Mouse (Mus musculus): ENCODE measurements at regions not wholly inside any gene's neighbourhood (a gene's known extent, or its start where the extent isn't known, plus 50 kb on each side); places are given as distances from the start of the nearest gene placed in this dataset.

DNA sequence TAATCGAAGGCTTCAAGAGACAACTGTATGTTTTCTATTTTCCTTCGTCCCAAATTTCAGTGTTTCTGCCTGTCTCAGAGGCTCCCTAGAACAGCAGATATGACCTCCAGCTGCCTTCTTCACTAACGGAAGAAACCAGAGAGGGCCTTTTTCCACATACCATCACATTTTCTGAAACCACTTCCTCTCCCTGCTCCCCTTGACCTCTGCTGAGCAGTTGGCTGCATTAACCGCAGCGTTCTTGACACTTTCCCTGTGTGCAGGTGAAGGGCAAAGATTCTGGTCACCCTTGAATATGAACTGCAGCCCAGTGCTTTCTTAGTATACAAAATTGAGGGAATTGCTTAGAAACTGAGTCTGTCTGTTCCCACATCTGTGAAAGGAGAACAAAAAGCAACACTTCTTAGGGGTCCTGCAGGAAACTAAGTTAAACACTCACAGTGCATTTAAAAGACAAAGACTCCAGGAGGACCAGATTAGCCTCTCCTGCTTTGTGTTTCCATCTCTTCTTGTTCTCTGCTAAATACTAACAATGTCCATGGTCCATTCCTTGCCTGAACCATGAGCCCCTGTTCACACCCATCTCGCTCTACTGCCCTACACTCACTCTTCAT is 98.4 kb downstream of the Akap11 start:
- no peak overlapping the region for H3K4me3 ChIP-seq (replicated peaks; ENCODE audit: extremely low read depth, low read depth, low read length)
- no peak for DNase-seq
- H3K4me1 ChIP-seq (ENCODE audit: control insufficient read depth, insufficient read depth, low read length): no peaks in the 10 kb centered on the region
- TF ChIP-seq CTCF (IDR thresholded peaks at IDR 0.05; ENCODE audit: insufficient read depth, low read length): no peak
- no peak for TF ChIP-seq POLR2A (IDR thresholded peaks at IDR 0.05; ENCODE audit: borderline replicate concordance, extremely low read depth, low read depth, low read length)
- 51% methylated on average over 6 of the region's 6 CpGs for WGBS

DNA sequence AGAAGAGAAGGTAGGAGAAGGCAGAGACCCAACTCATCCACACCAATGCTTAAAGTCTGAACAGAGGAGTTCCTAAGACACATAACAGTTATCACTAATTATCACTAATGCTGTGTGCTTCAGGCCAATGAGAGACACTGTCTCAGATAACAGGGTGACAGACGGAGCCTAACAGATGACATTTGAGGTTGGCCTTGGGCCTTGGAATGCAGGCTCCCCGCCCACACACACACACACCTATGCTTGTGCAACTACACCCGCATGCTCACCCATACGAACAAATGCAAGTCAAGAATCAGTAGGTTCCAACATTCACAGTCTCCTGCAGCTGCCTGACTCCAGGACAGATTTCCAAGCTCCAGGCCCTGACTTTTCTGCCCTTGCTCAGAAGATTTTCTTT is 100.0 kb downstream of the Akap11 start:
- no peak overlapping the region for H3K4me3 ChIP-seq (replicated peaks; ENCODE audit: extremely low read depth, low read depth, low read length)
- H3K4me1 ChIP-seq (ENCODE audit: control insufficient read depth, insufficient read depth, low read length): no peaks in the 10 kb centered on the region
- WGBS: 68% methylated on average over 4 of the region's 4 CpGs
- TF ChIP-seq CTCF (IDR thresholded peaks at IDR 0.05; ENCODE audit: insufficient read depth, low read length) (no peak), POLR2A (IDR thresholded peaks at IDR 0.05; ENCODE audit: borderline replicate concordance, extremely low read depth, low read depth, low read length) (no peak)
- no peak for DNase-seq

DNA sequence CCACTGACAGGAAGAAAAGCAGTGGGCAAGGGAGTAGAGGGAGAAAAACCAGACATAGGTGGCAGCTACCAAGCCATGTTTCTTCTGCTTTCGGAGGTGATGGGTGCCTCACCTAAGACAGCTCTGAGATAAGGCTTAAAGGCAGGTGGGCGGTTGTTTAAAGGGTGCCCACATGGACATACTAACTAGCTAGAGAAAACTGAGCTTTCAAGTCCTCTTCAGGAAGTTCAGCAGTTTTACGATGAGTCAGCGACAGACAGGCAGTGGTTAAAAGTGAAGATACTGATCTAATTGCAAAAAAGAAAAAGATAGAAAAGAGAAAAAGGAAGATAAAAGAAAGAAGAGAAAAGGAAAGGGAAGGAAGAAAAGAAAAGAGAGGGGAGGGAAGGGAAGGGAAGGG is 100.6 kb downstream of the Akap11 start:
- Histone ChIP-seq H3K4me3 (replicated peaks; ENCODE audit: extremely low read depth, low read depth, low read length) (no peak overlapping the region), H3K4me1 (ENCODE audit: control insufficient read depth, insufficient read depth, low read length) (no peaks in the 10 kb centered on the region)
- WGBS: 82% methylated on average over 4 of the region's 4 CpGs
- no peak for DNase-seq
- TF ChIP-seq CTCF (IDR thresholded peaks at IDR 0.05; ENCODE audit: insufficient read depth, low read length): no peak

DNA sequence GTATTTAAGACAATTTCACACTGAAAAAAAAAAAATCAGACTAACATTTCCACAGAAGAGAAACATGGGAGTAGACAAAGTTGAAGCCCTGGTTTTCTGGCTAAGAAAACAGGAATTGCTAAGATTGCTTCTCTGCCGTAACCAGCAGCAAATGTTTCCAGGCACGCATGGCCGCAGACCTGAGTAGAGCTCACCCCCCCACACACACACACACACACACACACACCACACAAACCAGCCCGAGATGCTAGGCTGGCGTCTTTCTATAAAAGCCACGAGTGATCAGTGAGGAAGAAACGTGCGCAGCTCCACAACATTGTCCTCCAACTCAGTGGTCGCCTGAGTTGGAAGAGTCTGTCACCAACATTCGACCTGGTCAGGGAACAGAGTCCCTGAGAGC is 101.0 kb downstream of the Akap11 start:
- H3K4me1 ChIP-seq (ENCODE audit: control insufficient read depth, insufficient read depth, low read length): no peaks in the 10 kb centered on the region
- H3K4me3 ChIP-seq (replicated peaks; ENCODE audit: extremely low read depth, low read depth, low read length): no peak overlapping the region
- no peak for DNase-seq
- 77% methylated on average over 10 of the region's 10 CpGs for whole genome bisulfite sequencing
- TF ChIP-seq POLR2A (IDR thresholded peaks at IDR 0.05; ENCODE audit: borderline replicate concordance, extremely low read depth, low read depth, low read length): no peak

DNA sequence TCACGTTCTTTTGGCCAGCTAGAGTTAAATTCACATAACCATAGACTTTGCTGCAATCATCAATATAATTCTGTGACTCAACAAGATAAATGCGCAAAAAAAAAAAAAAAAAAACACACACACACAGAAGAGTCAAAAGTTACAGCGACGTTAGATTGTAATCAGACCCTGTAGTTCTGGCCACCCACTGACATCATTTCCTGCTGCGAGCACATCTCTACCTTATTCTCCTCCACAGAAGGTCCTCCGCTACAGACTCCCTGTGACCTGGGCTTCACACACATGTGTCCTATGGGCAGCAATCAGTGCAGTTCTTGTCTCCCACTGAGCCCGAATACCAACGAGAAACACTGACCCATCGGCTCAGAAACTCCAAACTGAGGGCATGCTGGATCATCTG is 101.9 kb downstream of the Akap11 start:
- H3K4me1 ChIP-seq (ENCODE audit: control insufficient read depth, insufficient read depth, low read length): no peaks in the 10 kb centered on the region
- no peak for TF ChIP-seq CTCF (IDR thresholded peaks at IDR 0.05; ENCODE audit: insufficient read depth, low read length)
- TF ChIP-seq POLR2A (IDR thresholded peaks at IDR 0.05; ENCODE audit: borderline replicate concordance, extremely low read depth, low read depth, low read length): no peak
- WGBS: 83% methylated on average over 9 of the region's 9 CpGs
- H3K4me3 ChIP-seq (replicated peaks; ENCODE audit: extremely low read depth, low read depth, low read length): no peak overlapping the region
- no peak for DNase-seq

DNA sequence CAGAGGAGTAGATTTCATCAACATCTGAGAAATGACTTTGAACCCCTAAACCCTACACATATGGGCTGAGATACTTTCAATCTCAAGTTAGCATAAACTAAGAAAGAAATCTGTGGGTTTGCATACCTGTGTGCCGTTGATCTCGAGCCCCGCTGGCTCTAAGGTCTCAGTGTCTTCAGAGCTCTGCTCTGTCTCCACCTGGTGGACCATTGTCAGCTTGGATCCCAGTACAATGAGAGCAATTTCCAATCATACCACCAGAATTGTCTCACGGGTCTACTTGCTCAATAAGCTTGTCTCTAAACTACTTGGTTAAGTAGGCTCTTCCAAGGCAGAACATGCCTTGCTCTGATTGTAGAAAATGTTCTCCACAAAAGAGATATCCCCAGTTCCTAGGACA is 102.5 kb downstream of the Akap11 start:
- TF ChIP-seq CTCF (IDR thresholded peaks at IDR 0.05; ENCODE audit: insufficient read depth, low read length): no peak
- no peak for TF ChIP-seq POLR2A (IDR thresholded peaks at IDR 0.05; ENCODE audit: borderline replicate concordance, extremely low read depth, low read depth, low read length)
- no peak for DNase-seq
- Histone ChIP-seq H3K4me1 (ENCODE audit: control insufficient read depth, insufficient read depth, low read length) (no peaks in the 10 kb centered on the region), H3K4me3 (replicated peaks; ENCODE audit: extremely low read depth, low read depth, low read length) (no peak overlapping the region)
- 89% methylated on average over 4 of the region's 4 CpGs for WGBS

DNA sequence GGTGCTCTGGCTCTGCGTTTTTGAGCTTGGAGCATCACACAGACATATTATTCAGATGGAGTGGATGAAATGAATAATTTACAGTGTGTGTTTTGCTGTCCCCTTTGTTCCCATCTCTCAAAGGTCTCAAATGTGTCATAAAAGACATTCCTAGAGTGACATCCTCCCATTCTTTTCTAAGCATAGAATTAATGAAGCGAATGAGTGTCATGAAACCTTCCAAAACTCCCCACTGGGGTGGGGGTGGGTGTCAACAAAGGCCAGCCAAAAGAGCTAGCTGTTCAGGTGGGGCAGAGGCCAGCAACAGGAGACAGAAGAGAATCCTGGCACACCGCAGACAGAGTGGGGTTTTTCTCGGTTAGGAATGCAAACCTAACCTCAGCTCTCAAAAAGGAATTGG is 104.1 kb downstream of the Akap11 start:
- no peak for DNase-seq
- TF ChIP-seq POLR2A (IDR thresholded peaks at IDR 0.05; ENCODE audit: borderline replicate concordance, extremely low read depth, low read depth, low read length): no peak
- TF ChIP-seq CTCF (IDR thresholded peaks at IDR 0.05; ENCODE audit: insufficient read depth, low read length): no peak
- 57% methylated on average over 4 of the region's 4 CpGs for WGBS
- no peaks in the 10 kb centered on the region for H3K4me1 ChIP-seq (ENCODE audit: control insufficient read depth, insufficient read depth, low read length)
- H3K4me3 ChIP-seq (replicated peaks; ENCODE audit: extremely low read depth, low read depth, low read length): no peak overlapping the region

DNA sequence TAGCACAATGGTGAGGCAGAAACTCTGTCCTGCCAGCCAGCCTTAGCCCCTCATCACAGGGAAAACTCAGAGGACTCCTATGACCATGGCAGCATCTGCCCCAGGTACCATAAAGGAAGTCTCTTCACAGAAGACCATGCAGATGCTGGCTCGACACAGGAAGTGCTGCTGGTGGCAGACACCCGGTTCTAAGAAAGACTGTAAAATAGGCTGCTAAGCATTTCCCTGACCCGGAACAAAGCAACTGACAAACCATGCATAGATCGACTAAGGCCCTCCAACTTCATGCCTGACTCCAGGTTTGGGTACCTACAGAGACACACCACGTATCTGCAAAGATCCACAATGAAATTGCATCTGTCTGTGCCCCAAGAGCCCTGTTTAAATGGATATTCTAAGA is 104.7 kb downstream of the Akap11 start:
- no peaks in the 10 kb centered on the region for H3K4me1 ChIP-seq (ENCODE audit: control insufficient read depth, insufficient read depth, low read length)
- H3K4me3 ChIP-seq (replicated peaks; ENCODE audit: extremely low read depth, low read depth, low read length): no peak overlapping the region
- TF ChIP-seq POLR2A (IDR thresholded peaks at IDR 0.05; ENCODE audit: borderline replicate concordance, extremely low read depth, low read depth, low read length): no peak
- no peak for TF ChIP-seq CTCF (IDR thresholded peaks at IDR 0.05; ENCODE audit: insufficient read depth, low read length)
- DNase-seq: no peak
- WGBS: 55% methylated on average over 5 of the region's 5 CpGs

DNA sequence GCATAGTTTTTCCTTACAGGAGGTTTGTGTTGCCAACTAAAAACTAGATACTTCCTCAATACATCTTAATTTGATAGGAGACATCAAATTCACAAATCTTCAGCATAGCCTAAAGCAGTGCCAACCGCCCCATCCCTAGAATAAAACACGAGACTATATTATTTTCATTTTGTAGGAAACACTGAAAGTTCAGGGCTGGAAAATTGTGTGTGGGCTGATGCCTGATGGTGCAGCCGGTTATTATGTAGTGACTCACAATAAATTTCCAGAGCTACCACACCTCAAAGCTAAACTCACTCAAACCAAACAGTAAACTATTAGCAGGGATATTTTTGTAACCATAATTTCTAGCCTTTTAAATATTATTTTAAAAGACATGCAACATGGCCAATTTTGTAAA is 105.2 kb downstream of the Akap11 start:
- DNase-seq: no peak
- WGBS: 92% methylated on average over 3 of the region's 3 CpGs
- H3K4me1 ChIP-seq (ENCODE audit: control insufficient read depth, insufficient read depth, low read length): no peaks in the 10 kb centered on the region
- TF ChIP-seq POLR2A (IDR thresholded peaks at IDR 0.05; ENCODE audit: borderline replicate concordance, extremely low read depth, low read depth, low read length) (no peak), CTCF (IDR thresholded peaks at IDR 0.05; ENCODE audit: insufficient read depth, low read length) (no peak)
- no peak overlapping the region for H3K4me3 ChIP-seq (replicated peaks; ENCODE audit: extremely low read depth, low read depth, low read length)

DNA sequence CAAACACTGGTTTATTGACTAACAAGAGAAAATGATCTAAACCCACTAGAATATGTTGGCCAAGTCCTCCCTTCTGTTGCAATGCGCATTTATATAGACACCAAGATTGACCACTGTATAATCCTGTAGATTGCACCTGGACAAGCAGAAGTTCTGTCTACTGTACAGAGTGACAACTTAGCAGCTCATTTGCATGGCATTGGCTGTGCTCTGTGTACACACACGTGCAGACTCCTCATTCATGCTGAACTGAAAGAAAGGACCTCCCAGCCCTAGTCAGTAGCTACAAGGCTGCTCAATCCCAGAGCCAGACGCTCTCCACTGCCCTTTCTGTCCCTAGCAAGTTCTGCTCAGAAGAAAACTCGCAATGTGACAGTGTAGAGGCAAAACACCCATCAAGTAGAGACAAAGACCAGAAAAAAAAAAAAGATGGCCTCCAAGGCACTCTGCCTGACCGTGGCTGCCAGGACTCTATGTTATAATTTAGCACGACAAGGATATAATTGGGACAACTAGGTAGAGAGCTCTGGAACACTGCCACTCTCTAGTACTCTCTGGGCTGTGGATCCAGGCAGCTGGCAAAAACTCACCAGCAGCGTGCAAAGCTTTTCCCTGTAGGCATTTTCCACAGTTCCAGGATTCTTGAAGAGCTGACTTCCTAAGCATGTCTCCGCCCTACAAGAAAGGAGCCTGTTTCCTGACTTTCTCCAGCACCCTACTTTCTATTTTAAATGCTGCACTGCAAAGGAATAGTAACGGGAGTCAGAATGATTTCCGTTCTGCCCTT is 108.2 kb downstream of the Akap11 start:
- WGBS: 66% methylated on average over 10 of the region's 10 CpGs
- TF ChIP-seq CTCF (IDR thresholded peaks at IDR 0.05; ENCODE audit: insufficient read depth, low read length): no peak
- no peak for DNase-seq
- Histone ChIP-seq H3K4me1 (ENCODE audit: control insufficient read depth, insufficient read depth, low read length) (no peaks in the 10 kb centered on the region), H3K4me3 (replicated peaks; ENCODE audit: extremely low read depth, low read depth, low read length) (no peak overlapping the region)

Data from lung, adult 2 months (tissue).